In genomic region chr8:81399501-81399900, GRCm38 (mm10) we compare ENCODE assay signal across 17 mouse cellular contexts. TPM values are rescaled to one million over a fixed set of nuclear protein-coding genes. Genes with fewer than 3 reads are reported as not detected.
DNase-seq lines count a peak whose midpoint lies in the region.
"Had no signal": no experiment of that assay in that cellular context is flagged by ENCODE, and none has a peak within 500 bp of the region (broad histone marks: within the 10 kb centered on the region; RNA-seq: fewer than 3 reads in every experiment).

No protein-coding gene starts in this region.

- intact Hi-C loops in left cerebral cortex, postnatal 25 days (cut with DNase I), result no loop called here

- DNase-seq in right cerebral cortex, adult 18-20 months, result peak; percentile 52
- DNase-seq in right cerebral cortex, postnatal 4 days, result no peak
- peak; percentile 8 to 60 for DNase-seq in frontal cortex, postnatal 36 days (ENCODE audit: low spot score in 2 of 2)
- peak; percentile 30 to 85 for DNase-seq in left cerebral cortex, postnatal 25 days (ENCODE audit: low spot score in 2 of 2)
- peak; percentile 74 for DNase-seq in telencephalon, adult 2 months (ENCODE audit: low read depth, low spot score)
- DNase-seq in thymus, adult 18-20 months, result no peak
- DNase-seq in heart, adult 8-10 months (ENCODE audit: low spot score), result no peak
- DNase-seq: adrenal gland, postnatal 14 days; cerebellum, adult 11-12 months; cerebellum, adult 9-11 months; gastrocnemius, postnatal 25 days; heart, adult 11 months; kidney, adult 18-20 months; kidney, postnatal 25 days; liver; lung, postnatal 14 days; thymus, postnatal 14 days had no signal

RNA-seq across cellular contexts. Expression of gene Inpp4b, which starts 57.1 kb away (rescaled TPM):
- 10 to 100 TPM; 10.0 to 13.7 TPM for total RNA-seq in left cerebral cortex, postnatal 25 days (2021)
- total RNA-seq in heart, adult 8-10 months (2022), result 10 to 100 TPM; 50.3 to 81.7 (median 64.1) TPM

Comparison
In these comparisons a context has a peak if more than half of its experiments do, and no peak if none do; other contexts are left out.
1. DNase-seq: peak in right cerebral cortex, adult 18-20 months (single experiment), frontal cortex, postnatal 36 days (2 of 2), left cerebral cortex, postnatal 25 days (2 of 2) and telencephalon, adult 2 months (single experiment); none in right cerebral cortex, postnatal 4 days (single experiment), thymus, adult 18-20 months (0 of 2) and heart, adult 8-10 months (single experiment).